Mouse (Mus musculus) E14TG2a.4 (cell line): Measurements from ENCODE around the gene Tenm4.

Source experiments
- CTCF ChIP-seq: conservative IDR thresholded peaks from 2 replicates; pipeline ENCODE4 v1.5.1; 2014; ENCODE audit warnings: low read length
- POU5F1 ChIP-seq: IDR thresholded peaks from 2 replicates; pipeline ENCODE4 v1.6.1; 2014; ENCODE audit warnings: low read length, borderline replicate concordance

DNA sequence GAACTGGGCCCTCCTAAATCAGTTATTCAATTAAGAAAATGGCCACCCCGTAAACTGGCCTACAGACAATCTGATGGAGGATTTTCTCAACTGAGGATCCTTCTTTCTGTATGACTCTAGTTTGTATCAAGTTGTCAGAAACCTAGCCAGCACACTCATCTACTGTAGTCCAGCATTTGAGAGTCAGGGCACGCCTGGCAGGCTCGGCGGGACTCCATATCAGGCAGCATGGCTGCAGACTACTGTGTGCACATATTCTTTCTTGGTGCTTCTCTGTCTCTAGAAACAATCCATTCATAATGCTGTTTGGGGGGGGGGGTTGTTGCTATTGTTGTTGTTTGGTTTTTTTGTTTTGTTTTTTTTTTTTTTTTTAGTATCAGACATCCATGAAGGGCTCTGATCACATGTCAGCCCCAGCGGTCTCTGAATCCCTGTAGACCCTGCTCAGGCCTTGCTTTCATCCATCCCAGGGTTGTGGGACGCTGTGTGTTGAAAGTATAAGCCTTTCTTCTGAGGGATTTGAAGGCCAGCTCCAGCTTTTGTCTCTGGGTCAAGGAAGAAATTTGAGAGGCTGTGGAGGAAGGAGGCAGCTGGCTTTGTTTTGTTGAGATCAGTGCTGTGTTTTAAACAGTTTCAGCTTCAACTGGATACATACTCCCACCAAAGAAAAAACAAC lies 220.9 kb downstream of the Tenm4 start:
- TF ChIP-seq CTCF (no peak), POU5F1 (no peak)
